Mouse (Mus musculus) liver, embryonic 13.5 days (tissue): ENCODE data around the gene Olfr1417. TPM values are rescaled to one million over a fixed set of nuclear protein-coding genes. Genes with fewer than 3 reads are reported as not detected.

Source experiments
- ATAC-seq: fragments of 200-750 bp; cut with Nextera tagmentation; 2 replicates; pipeline ENCODE4 v1.8.0; 2017; ENCODE audit warnings: low read depth, mild to moderate bottlenecking, moderate number of reproducible peaks, moderate library complexity
- DNase-seq: peaks from one replicate; pipeline ENCODE4 v3.0.0; 2022
- H3K27ac ChIP-seq: fragments of 300-500 bp; sonication (generic); 2 replicates; pipeline ENCODE4 v1.5.1; 2015; ENCODE audit warnings: moderate library complexity, mild to moderate bottlenecking, inconsistent platforms
- H3K27me3 ChIP-seq: fragments of 300-500 bp; sonication (generic); 2 replicates; pipeline ENCODE4 v1.6.1; 2015; ENCODE audit warnings: mild to moderate bottlenecking, inconsistent platforms
- H3K36me3 ChIP-seq: fragments of 300-500 bp; sonication (generic); 2 replicates; pipeline ENCODE4 v1.6.1; 2015; ENCODE audit warnings: mild to moderate bottlenecking, inconsistent platforms
- H3K4me1 ChIP-seq: fragments of 300-500 bp; sonication (generic); replicated peaks from 2 replicates; pipeline ENCODE4 v1.6.1; 2015; ENCODE audit warnings: inconsistent platforms
- H3K4me2 ChIP-seq: fragments of 300-500 bp; sonication (generic); 2 replicates; pipeline ENCODE4 v1.6.1; 2015; ENCODE audit warnings: inconsistent platforms, mild to moderate bottlenecking, moderate library complexity
- H3K4me3 ChIP-seq: fragments of 300-500 bp; sonication (generic); replicated peaks from 2 replicates; pipeline ENCODE4 v1.5.1; 2015; ENCODE audit warnings: mild to moderate bottlenecking, inconsistent platforms
- H3K9ac ChIP-seq: fragments of 300-500 bp; sonication (generic); 2 replicates; pipeline ENCODE4 v1.6.1; 2015; ENCODE audit warnings: mild to moderate bottlenecking, inconsistent platforms
- H3K9me3 ChIP-seq: fragments of 300-500 bp; sonication (generic); replicated peaks from 2 replicates; pipeline ENCODE4 v1.6.1; 2016; ENCODE audit warnings: inconsistent platforms
- WGBS: fragments of 180-500 bp; shearing (Covaris S2); methylation state at CpG from one replicate; pipeline ENCODE4 v1.1.7; 2015; ENCODE audit not compliant: insufficient replicate concordance; 5-methylcytosine and 5-hydroxymethylcytosine counted together
- polyA plus RNA-seq: library from polyadenylated mRNA; unstranded; fragments of >200 nt; fragmentation: Nextera tagmentation; extraction: Ambion mirVana; gene quantifications from 2 replicates; pipeline ENCODE4 v1.2.1, GENCODE M21; 2015

Gene Olfr1417
- polyA plus RNA-seq, 1 experiment from 2014 or later: not detected

DNA sequence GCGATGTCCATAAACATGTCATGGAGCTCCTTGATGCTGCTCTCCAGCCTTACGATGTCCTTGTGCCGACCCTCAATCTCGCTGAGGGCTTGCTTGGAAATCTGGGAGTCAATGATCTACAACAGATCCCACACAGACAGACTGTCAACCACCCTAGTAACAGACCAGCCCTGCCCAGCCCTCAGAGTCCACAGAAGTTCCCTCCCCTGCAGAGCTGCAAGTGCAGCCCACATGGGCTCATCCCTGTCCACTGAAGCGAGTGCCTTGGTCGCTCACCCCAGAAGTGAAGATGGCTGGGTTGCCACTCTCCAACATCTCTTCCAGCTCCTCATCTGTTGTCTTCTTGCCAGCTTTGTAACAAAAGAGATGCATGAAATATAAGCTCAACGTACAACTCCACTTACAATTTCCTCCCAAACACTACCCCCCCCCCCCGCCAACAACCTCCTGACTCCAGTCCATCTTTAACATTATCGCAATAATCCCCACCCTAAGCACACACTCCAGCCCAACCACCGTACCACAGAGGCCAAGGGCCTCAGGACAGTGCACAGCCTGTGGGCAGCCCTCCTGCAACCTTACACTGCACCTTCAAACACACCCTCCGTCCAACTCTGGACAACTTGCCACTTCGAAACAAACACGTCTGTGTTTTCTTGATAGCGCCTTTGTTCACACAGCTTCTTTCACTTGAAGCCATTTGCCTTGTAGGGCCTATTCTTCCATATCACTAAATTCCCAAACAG is 53.4 kb downstream of the Olfr1417 start:
- 75% methylated on average over 14 of the region's 14 CpGs for WGBS
- no peak for DNase-seq
- Histone ChIP-seq H3K4me3 (no peak overlapping the region), H3K4me2 (no peak overlapping the region), H3K9me3 (no peaks in the 10 kb centered on the region), H3K36me3 (no peaks in the 10 kb centered on the region), H3K9ac (no peak overlapping the region), H3K4me1 (no peaks in the 10 kb centered on the region), H3K27ac (no peak overlapping the region), H3K27me3 (no peaks in the 10 kb centered on the region)
- ATAC-seq: no peak

GRCm38 (mm10) chr19:11777191-11777865 is 61.7 kb downstream of the Olfr1417 start:
- no peak for ATAC-seq
- no peak overlapping the region for H3K27ac ChIP-seq
- no peaks in the 10 kb centered on the region for H3K9me3 ChIP-seq
- H3K9ac ChIP-seq: no peak overlapping the region
- no peak overlapping the region for H3K4me2 ChIP-seq
- no peak overlapping the region for H3K4me3 ChIP-seq
- H3K27me3 ChIP-seq: no peaks in the 10 kb centered on the region
- WGBS: 54% methylated on average over 7 of the region's 7 CpGs
- H3K4me1 ChIP-seq: no peaks in the 10 kb centered on the region
- peak; percentile 40 for DNase-seq
- peaks cover 42% of the 10 kb centered on the region for H3K36me3 ChIP-seq

Other genes with a start within 250 kb of the Olfr1417 start
- gene Ms4a6d, start 234.4 kb downstream of the Olfr1417 start, polyA plus RNA-seq: 3.0 and 3.6 TPM in 2 replicates
- 0.90 and 1.3 TPM in 2 replicates for gene Ms4a2, start 215.5 kb downstream of the Olfr1417 start, polyA plus RNA-seq
- 14.7 and 15.1 TPM in 2 replicates for gene Ms4a3, start 198.4 kb downstream of the Olfr1417 start, polyA plus RNA-seq
- gene Oosp2, start 178.7 kb downstream of the Olfr1417 start, polyA plus RNA-seq: 0.49 TPM in 1 of 2 replicates, not detected in the other
- not detected in 2 replicates for gene Oosp1, start 148.1 kb downstream of the Olfr1417 start, polyA plus RNA-seq
- gene Oosp3, start 142.2 kb downstream of the Olfr1417 start, polyA plus RNA-seq: not detected in 2 replicates
- gene Gif, start 91.7 kb downstream of the Olfr1417 start, polyA plus RNA-seq: not detected in 2 replicates
- gene Mrpl16, start 68.8 kb downstream of the Olfr1417 start, polyA plus RNA-seq: 53.8 and 55.6 TPM in 2 replicates
- gene Stx3, start 19.8 kb downstream of the Olfr1417 start, polyA plus RNA-seq: 1.9 and 2.0 TPM in 2 replicates
- gene Olfr1418, start 21.8 kb upstream of the Olfr1417 start, polyA plus RNA-seq: not detected in 2 replicates
- not detected in 2 replicates for gene Olfr1419, start 35.9 kb upstream of the Olfr1417 start, polyA plus RNA-seq
- gene Olfr1420, start 47.3 kb upstream of the Olfr1417 start, polyA plus RNA-seq: not detected in 2 replicates
- gene Patl1, start 73.2 kb upstream of the Olfr1417 start, polyA plus RNA-seq: 6.2 and 8.1 TPM in 2 replicates
- gene Osbp, start 126.7 kb upstream of the Olfr1417 start, polyA plus RNA-seq: 2.2 and 2.4 TPM in 2 replicates
- gene Olfr1423, start 202.1 kb upstream of the Olfr1417 start, polyA plus RNA-seq: 0.03 TPM in 1 of 2 replicates, not detected in the other
- not detected in 2 replicates for gene Olfr1424, start 223.5 kb upstream of the Olfr1417 start, polyA plus RNA-seq
- not detected in 2 replicates for gene Olfr1425, start 238.5 kb upstream of the Olfr1417 start, polyA plus RNA-seq